Mouse (Mus musculus) midbrain, embryonic 11.5 days (tissue): Measurements from ENCODE around the gene Phf3. TPM values are rescaled to one million over a fixed set of nuclear protein-coding genes. Genes with fewer than 3 reads are reported as not detected.
A peak's percentile ranks its signal among the peaks of the same experiment; 100 is the strongest.
"Not testable (repeated sequence)": the region's sequence is repeated elsewhere in the genome, so short reads cannot be mapped to it uniquely, and the experiment has no call there.

Experiments
- ATAC-seq: fragments of 200-750 bp; cut with Nextera tagmentation; 2 replicates; pipeline ENCODE4 v1.8.0; 2017; ENCODE audit warnings: moderate TSS enrichment, moderate library complexity; ENCODE audit not compliant: low FRiP score
- DNase-seq: peaks from one replicate; pipeline ENCODE4 v3.0.0; 2015; ENCODE audit warnings: low spot score; ENCODE audit errors: missing footprints
- H3K27ac ChIP-seq: fragments of 300-500 bp; sonication (generic); 2 replicates; pipeline ENCODE4 v1.5.1; 2014; ENCODE audit warnings: low read depth, low read length
- H3K27me3 ChIP-seq: fragments of 300-500 bp; sonication (generic); 2 replicates; pipeline ENCODE4 v1.6.1; 2014; ENCODE audit warnings: mild to moderate bottlenecking, low read length, moderate library complexity, mixed read lengths; ENCODE audit not compliant: control insufficient read depth, insufficient read depth
- H3K36me3 ChIP-seq: fragments of 300-500 bp; sonication (generic); 2 replicates; pipeline ENCODE4 v1.6.1; 2014; ENCODE audit warnings: mild to moderate bottlenecking, low read length, moderate library complexity, mixed read lengths; ENCODE audit not compliant: control insufficient read depth, insufficient read depth
- H3K4me1 ChIP-seq: fragments of 300-500 bp; sonication (generic); 2 replicates; pipeline ENCODE4 v1.6.1; 2014; ENCODE audit warnings: low read length; ENCODE audit not compliant: control insufficient read depth, insufficient read depth
- H3K4me2 ChIP-seq: fragments of 300-500 bp; sonication (generic); 2 replicates; pipeline ENCODE4 v1.6.1; 2014; ENCODE audit warnings: mild to moderate bottlenecking, moderate library complexity
- H3K4me3 ChIP-seq: fragments of 300-500 bp; sonication (generic); 2 replicates; pipeline ENCODE4 v1.5.1; 2014; ENCODE audit warnings: low read depth, low read length
- H3K9ac ChIP-seq: fragments of 300-500 bp; sonication (generic); 2 replicates; pipeline ENCODE4 v1.6.1; 2014; ENCODE audit warnings: low read length
- H3K9me3 ChIP-seq: fragments of 300-500 bp; sonication (generic); 2 replicates; pipeline ENCODE4 v1.6.1; 2016; ENCODE audit warnings: low read length; ENCODE audit not compliant: control insufficient read depth
- WGBS: fragments of 180-500 bp; shearing (Covaris S2); extraction: QIAGEN DNeasy Blood & Tissue Kit; methylation state at CpG from one replicate; pipeline ENCODE4 v1.1.7; 2014; 5-methylcytosine and 5-hydroxymethylcytosine counted together
- polyA plus RNA-seq: library from polyadenylated mRNA; unstranded; fragments of >200 nt; fragmentation: Nextera tagmentation; extraction: Ambion mirVana; gene quantifications from 2 replicates; pipeline ENCODE4 v1.2.1, GENCODE M21; 2014

Gene Phf3
- polyA plus RNA-seq, 1 experiment from 2014 or later = 37.8 TPM

GRCm38 (mm10) chr1:30883806-30884205, 10.1 kb upstream of the Phf3 start:
- H3K4me1 ChIP-seq, H3K36me3 ChIP-seq, H3K27me3 ChIP-seq, ATAC-seq, H3K27ac ChIP-seq, H3K9ac ChIP-seq, H3K4me3 ChIP-seq, DNase-seq, H3K4me2 ChIP-seq, H3K9me3 ChIP-seq: not testable (repeated sequence)
- WGBS = 100% methylated on average over 1 of the region's 1 CpGs

- no peak for DNase-seq
- peaks cover 3% of the 10 kb centered on the region; the same call in 1 of the 2 replicates for H3K4me1 ChIP-seq
- H3K4me3 ChIP-seq = no peak overlapping the region
- H3K9me3 ChIP-seq = no peaks in the 10 kb centered on the region
- no peak overlapping the region for H3K9ac ChIP-seq
- no peak overlapping the region for H3K27ac ChIP-seq
- ATAC-seq = no peak
- no peaks in the 10 kb centered on the region for H3K27me3 ChIP-seq
- H3K4me2 ChIP-seq = no peak overlapping the region
- H3K36me3 ChIP-seq = no peaks in the 10 kb centered on the region
Measured at GRCm38 (mm10) chr1:30875746-30876145, 2.0 kb upstream of the Phf3 start.

- H3K9me3 ChIP-seq = no peaks in the 10 kb centered on the region
- peak overlapping the region; percentile 53 for H3K4me2 ChIP-seq
- peak; percentile 84 for DNase-seq
- H3K27me3 ChIP-seq = no peaks in the 10 kb centered on the region
- peak overlapping the region; percentile 97 for H3K9ac ChIP-seq
- peak overlapping the region; percentile 87 for H3K4me3 ChIP-seq
- ATAC-seq = no peak
- no peaks in the 10 kb centered on the region for H3K36me3 ChIP-seq
- peak overlapping the region; percentile 99 for H3K27ac ChIP-seq
- peaks cover 3% of the 10 kb centered on the region; the same call in 1 of the 2 replicates for H3K4me1 ChIP-seq
- WGBS = 55% methylated on average over 15 of the region's 15 CpGs
Measured at GRCm38 (mm10) chr1:30874261-30875131, 775 bp upstream of the Phf3 start.

- WGBS = under 1% methylated on average over 68 of the region's 79 CpGs
- Histone ChIP-seq H3K36me3 (no peaks in the 10 kb centered on the region), H3K9ac (peak overlapping the region; percentile 97), H3K4me1 (peaks cover 3% of the 10 kb centered on the region; the same call in 1 of the 2 replicates), H3K27ac (peak overlapping the region; percentile 99), H3K9me3 (no peaks in the 10 kb centered on the region), H3K4me3 (peak overlapping the region; percentile 87), H3K4me2 (peak overlapping the region; percentile 53), H3K27me3 (no peaks in the 10 kb centered on the region)
- peak; percentile 34 for ATAC-seq
- peak; percentile 96 for DNase-seq
Measured at GRCm38 (mm10) chr1:30872836-30873540, 733 bp downstream of the Phf3 start.

- WGBS = 91% methylated on average over 4 of the region's 4 CpGs
- Histone ChIP-seq H3K27ac (no peak overlapping the region), H3K9ac (no peak overlapping the region), H3K4me1 (peaks cover 3% of the 10 kb centered on the region; the same call in 1 of the 2 replicates), H3K27me3 (no peaks in the 10 kb centered on the region), H3K9me3 (no peaks in the 10 kb centered on the region), H3K36me3 (no peaks in the 10 kb centered on the region), H3K4me3 (no peak overlapping the region), H3K4me2 (no peak overlapping the region)
- no peak for DNase-seq
- no peak for ATAC-seq
Measured at GRCm38 (mm10) chr1:30867786-30868185, 5.9 kb downstream of the Phf3 start.

- DNase-seq (no peak), ATAC-seq (no peak)
- Histone ChIP-seq H3K27ac (no peak overlapping the region), H3K4me2 (no peak overlapping the region), H3K27me3 (no peaks in the 10 kb centered on the region), H3K9me3 (no peaks in the 10 kb centered on the region), H3K4me3 (no peak overlapping the region), H3K36me3 (no peaks in the 10 kb centered on the region), H3K4me1 (no peaks in the 10 kb centered on the region), H3K9ac (no peak overlapping the region)
- 95% methylated on average over 3 of the region's 3 CpGs for WGBS
Measured at GRCm38 (mm10) chr1:30852518-30852917, 21.2 kb downstream of the Phf3 start.

GRCm38 (mm10) chr1:30851920-30852319, 21.8 kb downstream of the Phf3 start:
- Histone ChIP-seq H3K36me3 (no peaks in the 10 kb centered on the region), H3K9ac (no peak overlapping the region), H3K4me3 (no peak overlapping the region), H3K4me2 (no peak overlapping the region), H3K9me3 (no peaks in the 10 kb centered on the region), H3K4me1 (no peaks in the 10 kb centered on the region), H3K27ac (no peak overlapping the region), H3K27me3 (no peaks in the 10 kb centered on the region)
- DNase-seq (no peak), ATAC-seq (no peak)
- WGBS = 93% methylated on average over 3 of the region's 3 CpGs

GRCm38 (mm10) chr1:30850906-30851305, 22.8 kb downstream of the Phf3 start:
- no peaks in the 10 kb centered on the region for H3K27me3 ChIP-seq
- H3K9me3 ChIP-seq = no peaks in the 10 kb centered on the region
- no peak overlapping the region for H3K4me2 ChIP-seq
- no peaks in the 10 kb centered on the region for H3K36me3 ChIP-seq
- no peak for DNase-seq
- H3K4me3 ChIP-seq = no peak overlapping the region
- no peak overlapping the region for H3K9ac ChIP-seq
- no peaks in the 10 kb centered on the region for H3K4me1 ChIP-seq
- 92% methylated on average over 2 of the region's 2 CpGs for WGBS
- ATAC-seq = no peak
- no peak overlapping the region for H3K27ac ChIP-seq

GRCm38 (mm10) chr1:30849955-30850354, 23.8 kb downstream of the Phf3 start:
- Histone ChIP-seq H3K4me1 (no peaks in the 10 kb centered on the region), H3K4me3 (no peak overlapping the region), H3K4me2 (no peak overlapping the region), H3K36me3 (no peaks in the 10 kb centered on the region), H3K9me3 (no peaks in the 10 kb centered on the region), H3K27ac (no peak overlapping the region), H3K9ac (no peak overlapping the region), H3K27me3 (no peaks in the 10 kb centered on the region)
- no peak for DNase-seq
- ATAC-seq = no peak
- 79% methylated on average over 3 of the region's 3 CpGs for WGBS
